Mouse (Mus musculus) Patski (cell line): ENCODE measurements at regions not wholly inside any gene's neighbourhood (a gene's known extent, or its start where the extent isn't known, plus 50 kb on each side); places are given as distances from the start of the nearest gene placed in this dataset.
A peak's percentile ranks its signal among the peaks of the same experiment; 100 is the strongest.
"Not testable (repeated sequence)": the region's sequence is repeated elsewhere in the genome, so short reads cannot be mapped to it uniquely, and the experiment has no call there.

Experiments used
- ATAC-seq: fragments of 100-300 bp; one replicate; pipeline ENCODE4 v1.8.0; 2021
- CTCF ChIA-PET: fragments of 350-600 bp; sonication (Branson Sonifier 250); formaldehyde crosslinking; loops from one replicate; lab custom pipeline; 2022; ENCODE audit warnings: inconsistent platforms; lab: Charles Lee
- POLR2A ChIA-PET: fragments of 350-600 bp; sonication (Branson Sonifier 250); formaldehyde crosslinking; loops from one replicate; lab custom pipeline; 2022; ENCODE audit warnings: antibody characterized with exemption, inconsistent platforms; lab: Charles Lee
- DNase-seq: peaks from one replicate; pipeline ENCODE4 v3.0.0-alpha.2; 2011; ENCODE audit warnings: low read depth, low spot score
- H3K27me3 ChIP-seq: fragments of 371-371 bp; one replicate; pipeline ENCODE4 v1.5.1; 2021
- CTCF ChIP-seq: fragments of 100-300 bp; IDR thresholded peaks from one replicate; pipeline ENCODE4 v1.5.1; 2021
- in situ Hi-C: fragments of 300-500 bp; cut with MboI; formaldehyde crosslinking; loops from 3 replicates; pipeline ENCODE4 v1.11.1; 2018; ENCODE audit warnings: low pct_unique_long_range_greater_than_20kb, mixed read lengths

- no peak for DNase-seq
- ChIA-PET POLR2A (no interaction called here), CTCF (interaction anchor here (0.7 to 1.6 kb wide), 6 partner anchors 7 to 206 kb away, joined by 3 to 5 read pairs (median 4); no protein-coding TSS in a partner anchor)
- TF ChIP-seq CTCF, result peak; percentile 66
- in situ Hi-C loops, result loop anchor here (5.0 kb wide), 1 partner anchor 207 kb away; no protein-coding TSS in a partner anchor
- no peak for ATAC-seq
- H3K27me3 ChIP-seq, result peaks cover 28% of the 10 kb centered on the region
These were observed 270.5 kb upstream of the Sfrp2 start for GRCm38 (mm10) chr3:83495584-83495983.

DNA sequence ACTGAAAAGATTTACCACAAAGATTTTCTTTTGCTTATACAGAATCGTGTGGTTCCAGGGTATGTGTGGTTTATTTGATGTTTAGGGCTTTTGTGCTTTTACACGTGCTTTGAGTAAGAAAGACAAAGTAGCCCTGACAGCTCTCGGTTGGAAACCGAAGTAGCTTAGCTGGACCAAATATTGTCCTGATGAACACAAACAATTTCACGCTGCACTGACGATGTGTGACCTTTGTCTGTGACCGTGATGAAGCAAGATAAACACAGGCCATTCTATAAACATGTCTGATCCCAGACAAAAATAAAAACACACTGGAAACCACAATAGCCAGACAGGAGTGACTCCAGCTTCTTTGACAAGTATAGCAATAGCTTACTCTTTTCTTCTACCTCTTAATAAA is 262.2 kb upstream of the Sfrp2 start:
- ChIA-PET CTCF (interaction anchor here (0.9 to 1.6 kb wide), 6 partner anchors 9 to 197 kb away, joined by 3 to 6 read pairs (median 4); no protein-coding TSS in a partner anchor), POLR2A (interaction anchor here (0.9 kb wide), 1 partner anchor 11 kb away, joined by 3 read pairs; no protein-coding TSS in a partner anchor)
- in situ Hi-C loops, result no loop called here
- no peak for ATAC-seq
- H3K27me3 ChIP-seq, result peaks cover 30% of the 10 kb centered on the region
- DNase-seq, result no peak
- no peak for TF ChIP-seq CTCF

DNA sequence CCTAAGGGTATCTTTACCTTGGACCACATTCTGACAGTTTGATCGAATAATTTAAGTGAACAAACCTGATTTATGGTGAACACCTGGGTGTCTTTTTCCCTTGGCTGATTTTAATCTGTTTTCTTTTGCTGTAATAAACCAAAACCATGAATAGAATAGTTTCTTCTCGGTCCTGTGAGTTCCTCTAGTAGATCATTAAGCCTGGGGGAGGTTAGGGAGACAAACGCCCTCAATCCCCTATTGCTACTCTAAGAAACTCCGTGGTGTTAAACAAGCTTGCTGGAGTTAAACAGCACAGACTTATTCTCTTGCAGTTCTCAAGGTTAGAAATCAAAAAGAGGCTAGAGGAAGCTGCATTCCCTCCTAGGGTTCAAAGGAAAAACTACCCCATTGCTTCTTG is 249.5 kb upstream of the Sfrp2 start:
- TF ChIP-seq CTCF, result no peak
- in situ Hi-C loops, result no loop called here
- POLR2A ChIA-PET, result no interaction called here
- peak; percentile 77 for DNase-seq
- CTCF ChIA-PET, result interaction anchor here (1.1 to 1.3 kb wide), 2 partner anchors 19 to 21 kb away, joined by 3 to 4 read pairs; no protein-coding TSS in a partner anchor
- peak; percentile 19 for ATAC-seq
- H3K27me3 ChIP-seq, result no peaks in the 10 kb centered on the region

GRCm38 (mm10) chr3:83517914-83518635 is 248.0 kb upstream of the Sfrp2 start:
- in situ Hi-C loops, result no loop called here
- DNase-seq (peak; percentile 89), ATAC-seq (peak; percentile 77)
- no peak for TF ChIP-seq CTCF
- POLR2A ChIA-PET, result no interaction called here
- CTCF ChIA-PET, result interaction anchor here (0.8 to 2.8 kb wide), 5 partner anchors 10 to 182 kb away, joined by 3 to 11 read pairs (median 4); no protein-coding TSS in a partner anchor
- H3K27me3 ChIP-seq, result no peaks in the 10 kb centered on the region

DNA sequence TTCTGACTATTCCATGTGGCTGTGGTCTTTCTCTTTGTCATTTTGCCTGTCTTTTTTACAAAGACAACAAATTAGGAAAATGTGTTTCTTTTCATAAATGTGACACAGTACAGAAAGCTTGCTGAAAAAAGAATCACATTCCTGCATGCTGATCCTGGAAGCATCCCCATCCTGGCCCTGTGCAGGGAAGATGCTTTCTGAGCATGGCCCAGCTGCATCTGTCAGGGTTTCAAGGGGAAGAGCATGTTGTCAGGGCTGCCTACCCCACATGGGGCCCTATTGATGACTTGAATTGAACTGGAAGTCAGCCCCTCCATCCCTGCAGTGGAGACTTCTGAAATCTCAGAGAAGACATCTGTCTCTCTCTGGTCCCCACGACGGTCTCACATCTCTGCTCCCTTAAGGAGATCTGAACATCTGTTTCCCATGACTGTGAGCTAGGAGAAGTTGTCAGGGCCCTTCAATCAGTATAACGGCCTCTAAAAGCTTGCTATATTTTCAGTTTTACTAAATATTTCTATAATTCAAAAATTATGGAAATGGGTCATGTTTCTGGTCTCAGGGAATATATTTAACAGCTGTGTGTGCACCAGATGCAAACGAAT is 235.8 kb upstream of the Sfrp2 start:
- H3K27me3 ChIP-seq, result peaks cover 34% of the 10 kb centered on the region
- ChIA-PET POLR2A (no interaction called here), CTCF (interaction anchor here (1.2 kb wide), 1 partner anchor 12 kb away, joined by 3 read pairs; no protein-coding TSS in a partner anchor)
- TF ChIP-seq CTCF, result no peak
- no peak for ATAC-seq
- DNase-seq, result no peak
- in situ Hi-C loops, result no loop called here

DNA sequence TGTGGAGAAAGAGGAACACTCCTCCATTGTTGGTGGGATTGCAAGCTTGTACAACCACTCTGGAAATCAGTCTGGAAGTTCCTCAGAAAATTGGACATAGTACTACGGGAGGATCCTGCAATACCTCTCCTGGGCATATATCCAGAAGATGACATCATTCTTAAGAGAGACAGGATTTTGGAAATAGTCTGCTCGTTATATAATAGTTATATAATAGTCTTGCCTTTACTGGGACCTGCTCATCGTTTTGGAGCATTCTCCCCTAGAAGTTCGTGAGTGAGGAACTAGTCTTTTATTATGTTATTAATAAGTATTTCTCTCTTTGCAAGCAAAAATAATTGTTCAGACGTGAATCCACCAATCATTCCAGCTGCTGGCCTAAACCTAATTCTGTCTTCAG is 229.5 kb upstream of the Sfrp2 start:
- H3K27me3 ChIP-seq, result peaks cover 26% of the 10 kb centered on the region
- CTCF ChIA-PET, ATAC-seq, POLR2A ChIA-PET, DNase-seq, in situ Hi-C loops: not testable (repeated sequence)

GRCm38 (mm10) chr3:83537231-83537630 is 228.9 kb upstream of the Sfrp2 start:
- DNase-seq (peak; percentile 91), ATAC-seq (peak; percentile 41)
- H3K27me3 ChIP-seq, result peaks cover 21% of the 10 kb centered on the region
- TF ChIP-seq CTCF, result no peak
- CTCF ChIA-PET, result interaction anchor here (1.2 kb wide), 1 partner anchor 20 kb away, joined by 4 read pairs; no protein-coding TSS in a partner anchor
- in situ Hi-C loops, result no loop called here
- POLR2A ChIA-PET, result no interaction called here

GRCm38 (mm10) chr3:83537711-83538110 is 228.4 kb upstream of the Sfrp2 start:
- no peak for TF ChIP-seq CTCF
- CTCF ChIA-PET, result interaction anchor here (1.2 kb wide), 1 partner anchor 20 kb away, joined by 4 read pairs; no protein-coding TSS in a partner anchor
- DNase-seq, result no peak
- in situ Hi-C loops, result no loop called here
- peaks cover 16% of the 10 kb centered on the region for H3K27me3 ChIP-seq
- no peak for ATAC-seq
- POLR2A ChIA-PET, result no interaction called here

GRCm38 (mm10) chr3:83538898-83539297 is 227.2 kb upstream of the Sfrp2 start:
- DNase-seq (peak; percentile 55), ATAC-seq (peak; percentile 86)
- H3K27me3 ChIP-seq, result peaks cover 21% of the 10 kb centered on the region
- ChIA-PET CTCF (interaction anchor here (1.1 kb wide), 1 partner anchor 17 kb away, joined by 3 read pairs; no protein-coding TSS in a partner anchor), POLR2A (no interaction called here)
- no peak for TF ChIP-seq CTCF
- in situ Hi-C loops, result no loop called here
